Mouse (Mus musculus) midbrain, embryonic 13.5 days (tissue): ENCODE data around the gene Vps39. TPM values are rescaled to one million over a fixed set of nuclear protein-coding genes. Genes with fewer than 3 reads are reported as not detected.

Experiments used
- ATAC-seq: fragments of 200-750 bp; cut with Nextera tagmentation; 2 replicates; pipeline ENCODE4 v1.8.0; 2017; ENCODE audit warnings: mild to moderate bottlenecking, moderate TSS enrichment, moderate library complexity
- H3K27ac ChIP-seq: fragments of 300-500 bp; sonication (generic); 2 replicates; pipeline ENCODE4 v1.5.1; 2015; ENCODE audit warnings: inconsistent platforms, mild to moderate bottlenecking, moderate library complexity
- H3K27me3 ChIP-seq: fragments of 300-500 bp; sonication (generic); 2 replicates; pipeline ENCODE4 v1.6.1; 2015; ENCODE audit warnings: mild to moderate bottlenecking, inconsistent platforms
- H3K36me3 ChIP-seq: fragments of 300-500 bp; sonication (generic); 2 replicates; pipeline ENCODE4 v1.6.1; 2015; ENCODE audit warnings: mild to moderate bottlenecking, inconsistent platforms
- H3K4me1 ChIP-seq: fragments of 300-500 bp; sonication (generic); replicated peaks from 2 replicates; pipeline ENCODE4 v1.6.1; 2015; ENCODE audit warnings: inconsistent platforms
- H3K4me2 ChIP-seq: fragments of 300-500 bp; sonication (generic); replicated peaks from 2 replicates; pipeline ENCODE4 v1.6.1; 2015; ENCODE audit warnings: moderate library complexity, mild to moderate bottlenecking, inconsistent platforms
- H3K4me3 ChIP-seq: fragments of 300-500 bp; sonication (generic); replicated peaks from 2 replicates; pipeline ENCODE4 v1.5.1; 2015; ENCODE audit warnings: mild to moderate bottlenecking, inconsistent platforms
- H3K9ac ChIP-seq: fragments of 300-500 bp; sonication (generic); replicated peaks from 2 replicates; pipeline ENCODE4 v1.6.1; 2015; ENCODE audit warnings: mild to moderate bottlenecking, inconsistent platforms
- H3K9me3 ChIP-seq: fragments of 300-500 bp; sonication (generic); 2 replicates; pipeline ENCODE4 v1.6.1; 2016; ENCODE audit warnings: mild to moderate bottlenecking, inconsistent platforms
- WGBS: fragments of 180-500 bp; shearing (Covaris S2); methylation state at CpG from one replicate; pipeline ENCODE4 v1.1.7; 2015; 5-methylcytosine and 5-hydroxymethylcytosine counted together
- polyA plus RNA-seq: library from polyadenylated mRNA; unstranded; fragments of >200 nt; fragmentation: Nextera tagmentation; extraction: Ambion mirVana; gene quantifications from 2 replicates; pipeline ENCODE4 v1.2.1, GENCODE M21; 2015

Gene Vps39
- polyA plus RNA-seq, 1 experiment from 2014 or later, result 47.9 TPM

- 72% methylated on average over 5 of the region's 5 CpGs for WGBS
- no peak within 1 kb of the TSS for H3K27ac ChIP-seq
Measured at GRCm38 (mm10) chr2:120288995-120289394, 63.9 kb downstream of the Vps39 start, which contains the start of gene Pla2g4d. Gene Pla2g4d, minus strand, starts transcription at chr2:120289197.

GRCm38 (mm10) chr2:120288401-120288800 is 64.5 kb downstream of the Vps39 start:
- no peaks in the 10 kb centered on the region for H3K4me1 ChIP-seq
- no peak overlapping the region for H3K4me2 ChIP-seq
- no peak overlapping the region for H3K9ac ChIP-seq
- 86% methylated on average over 3 of the region's 3 CpGs for WGBS
- no peaks in the 10 kb centered on the region for H3K27me3 ChIP-seq
- no peak for ATAC-seq
- H3K4me3 ChIP-seq, result no peak overlapping the region
- no peak overlapping the region for H3K27ac ChIP-seq
- no peaks in the 10 kb centered on the region for H3K36me3 ChIP-seq
- H3K9me3 ChIP-seq, result no peaks in the 10 kb centered on the region

More at GRCm38 (mm10) chr2:120288995-120289394, 63.9 kb downstream of the Vps39 start, which contains the start of gene Pla2g4d:
- no peaks in the 10 kb centered on the region for H3K36me3 ChIP-seq
- H3K4me1 ChIP-seq, result no peaks in the 10 kb centered on the region
- no peaks in the 10 kb centered on the region for H3K27me3 ChIP-seq
- no peak within 1 kb of the TSS for H3K9ac ChIP-seq
- no peak within 1 kb of the TSS for H3K4me3 ChIP-seq
- no peak for ATAC-seq
- H3K4me2 ChIP-seq, result no peak within 1 kb of the TSS
- H3K9me3 ChIP-seq, result no peaks in the 10 kb centered on the region

- Histone ChIP-seq H3K9ac (no peak overlapping the region), H3K4me2 (no peak overlapping the region), H3K4me1 (no peaks in the 10 kb centered on the region), H3K4me3 (no peak overlapping the region), H3K36me3 (no peaks in the 10 kb centered on the region), H3K27ac (no peak overlapping the region), H3K9me3 (no peaks in the 10 kb centered on the region), H3K27me3 (no peaks in the 10 kb centered on the region)
- 80% methylated on average over 4 of the region's 4 CpGs for WGBS
- ATAC-seq, result no peak
Measured at GRCm38 (mm10) chr2:120285639-120286038, 67.3 kb downstream of the Vps39 start.

GRCm38 (mm10) chr2:120284705-120285104 is 68.2 kb downstream of the Vps39 start:
- Histone ChIP-seq H3K36me3 (no peaks in the 10 kb centered on the region), H3K9me3 (no peaks in the 10 kb centered on the region), H3K4me1 (no peaks in the 10 kb centered on the region), H3K9ac (no peak overlapping the region), H3K4me3 (no peak overlapping the region), H3K27ac (no peak overlapping the region), H3K4me2 (no peak overlapping the region), H3K27me3 (no peaks in the 10 kb centered on the region)
- ATAC-seq, result no peak

GRCm38 (mm10) chr2:120284094-120284493 is 68.8 kb downstream of the Vps39 start:
- Histone ChIP-seq H3K4me1 (no peaks in the 10 kb centered on the region), H3K27me3 (no peaks in the 10 kb centered on the region), H3K4me3 (no peak overlapping the region), H3K36me3 (no peaks in the 10 kb centered on the region), H3K9me3 (no peaks in the 10 kb centered on the region), H3K27ac (no peak overlapping the region), H3K9ac (no peak overlapping the region), H3K4me2 (no peak overlapping the region)
- ATAC-seq, result no peak
- WGBS, result 81% methylated on average over 5 of the region's 5 CpGs

- H3K27ac ChIP-seq, result no peak overlapping the region
- no peak overlapping the region for H3K4me2 ChIP-seq
- no peaks in the 10 kb centered on the region for H3K9me3 ChIP-seq
- H3K9ac ChIP-seq, result no peak overlapping the region
- H3K36me3 ChIP-seq, result no peaks in the 10 kb centered on the region
- ATAC-seq, result no peak
- WGBS, result 64% methylated on average over 6 of the region's 6 CpGs
- H3K27me3 ChIP-seq, result no peaks in the 10 kb centered on the region
- H3K4me3 ChIP-seq, result no peak overlapping the region
- H3K4me1 ChIP-seq, result no peaks in the 10 kb centered on the region
Measured at GRCm38 (mm10) chr2:120283550-120283949, 69.4 kb downstream of the Vps39 start.

- Histone ChIP-seq H3K4me1 (no peaks in the 10 kb centered on the region), H3K36me3 (no peaks in the 10 kb centered on the region), H3K9me3 (no peaks in the 10 kb centered on the region), H3K27me3 (no peaks in the 10 kb centered on the region), H3K4me2 (no peak overlapping the region), H3K9ac (no peak overlapping the region), H3K27ac (no peak overlapping the region), H3K4me3 (no peak overlapping the region)
- ATAC-seq, result no peak
- WGBS, result 63% methylated on average over 3 of the region's 3 CpGs
Measured at GRCm38 (mm10) chr2:120281221-120281620, 71.7 kb downstream of the Vps39 start.

- ATAC-seq, result peak; percentile 43; the same call in 1 of the 2 replicates
- H3K4me2 ChIP-seq, result no peak overlapping the region
- H3K4me3 ChIP-seq, result no peak overlapping the region
- H3K36me3 ChIP-seq, result no peaks in the 10 kb centered on the region
- no peak overlapping the region for H3K27ac ChIP-seq
- H3K27me3 ChIP-seq, result no peaks in the 10 kb centered on the region
- no peak overlapping the region for H3K9ac ChIP-seq
- no peaks in the 10 kb centered on the region for H3K4me1 ChIP-seq
- no peaks in the 10 kb centered on the region for H3K9me3 ChIP-seq
- WGBS, result 17% methylated on average over 8 of the region's 8 CpGs
Measured at GRCm38 (mm10) chr2:120279961-120280360, 73.0 kb downstream of the Vps39 start.

- 77% methylated on average over 4 of the region's 4 CpGs for WGBS
- no peak for ATAC-seq
- no peak overlapping the region for H3K9ac ChIP-seq
- H3K4me2 ChIP-seq, result no peak overlapping the region
- no peaks in the 10 kb centered on the region for H3K4me1 ChIP-seq
- H3K4me3 ChIP-seq, result no peak overlapping the region
- no peaks in the 10 kb centered on the region for H3K9me3 ChIP-seq
- H3K36me3 ChIP-seq, result no peaks in the 10 kb centered on the region
- no peak overlapping the region for H3K27ac ChIP-seq
- H3K27me3 ChIP-seq, result no peaks in the 10 kb centered on the region
Measured at GRCm38 (mm10) chr2:120276951-120277350, 76.0 kb downstream of the Vps39 start.

- H3K4me2 ChIP-seq, result peak overlapping the region; percentile 18; the same call in 1 of the 2 replicates
Measured at GRCm38 (mm10) chr2:120268635-120269034, 84.3 kb downstream of the Vps39 start.

More at GRCm38 (mm10) chr2:120268635-120269034, 84.3 kb downstream of the Vps39 start:
- Histone ChIP-seq H3K27ac (no peak overlapping the region), H3K36me3 (no peaks in the 10 kb centered on the region), H3K9ac (no peak overlapping the region), H3K27me3 (no peaks in the 10 kb centered on the region), H3K9me3 (no peaks in the 10 kb centered on the region), H3K4me3 (no peak overlapping the region), H3K4me1 (no peaks in the 10 kb centered on the region; the same call in 1 of the 2 replicates)
- 2% methylated on average over 9 of the region's 9 CpGs for whole genome bisulfite sequencing
- no peak for ATAC-seq

Other genes with a start within 250 kb of the Vps39 start
- 14.1 and 16.4 TPM in 2 replicates for gene Ehd4, start 198.5 kb downstream of the Vps39 start, polyA plus RNA-seq
- gene Pla2g4e, start 107.8 kb downstream of the Vps39 start, polyA plus RNA-seq, result 1.3 and 1.5 TPM in 2 replicates
- gene Pla2g4d, start 63.9 kb downstream of the Vps39 start, polyA plus RNA-seq, result not detected in 2 replicates
- gene Pla2g4f, start 39.0 kb downstream of the Vps39 start, polyA plus RNA-seq, result not detected in 2 replicates
- gene Ganc, start 50.8 kb upstream of the Vps39 start, polyA plus RNA-seq, result 9.4 and 9.5 TPM in 2 replicates
- 7.7 and 10.2 TPM in 2 replicates for gene Tmem87a, start 51.0 kb upstream of the Vps39 start, polyA plus RNA-seq
- 1.7 and 2.3 TPM in 2 replicates for gene Capn3, start 102.9 kb upstream of the Vps39 start, polyA plus RNA-seq
- 46.7 and 54.2 TPM in 2 replicates for gene Zfp106, start 210.7 kb upstream of the Vps39 start, polyA plus RNA-seq
- 18.9 and 20.2 TPM in 2 replicates for gene Snap23, start 214.5 kb upstream of the Vps39 start, polyA plus RNA-seq